Mouse (Mus musculus) forebrain, embryonic 10.5 days (tissue): ENCODE results near the gene Tbcb. TPM values are rescaled to one million over a fixed set of nuclear protein-coding genes. Genes with fewer than 3 reads are reported as not detected.
"Not testable (repeated sequence)": the region's sequence is repeated elsewhere in the genome, so short reads cannot be mapped to it uniquely, and the experiment has no call there.

ENCODE experiments used
- DNase-seq: peaks from one replicate; pipeline ENCODE4 v3.0.0-alpha.2; 2017; ENCODE audit warnings: low spot score; ENCODE audit errors: extremely low spot score
- H3K27ac ChIP-seq: fragments of 300-500 bp; sonication (generic); 2 replicates; pipeline ENCODE4 v1.5.1; 2016; ENCODE audit warnings: mild to moderate bottlenecking
- H3K27me3 ChIP-seq: fragments of 300-500 bp; sonication (generic); 2 replicates; pipeline ENCODE4 v1.6.1; 2016; ENCODE audit warnings: mild to moderate bottlenecking; ENCODE audit not compliant: poor library complexity, severe bottlenecking
- H3K36me3 ChIP-seq: fragments of 300-500 bp; sonication (generic); replicated peaks from 2 replicates; pipeline ENCODE4 v1.6.1; 2016; ENCODE audit warnings: mild to moderate bottlenecking, moderate library complexity
- H3K4me1 ChIP-seq: fragments of 300-500 bp; sonication (generic); 2 replicates; pipeline ENCODE4 v1.6.1; 2016
- H3K4me3 ChIP-seq: fragments of 300-500 bp; sonication (generic); 2 replicates; pipeline ENCODE4 v1.5.1; 2016; ENCODE audit warnings: mild to moderate bottlenecking, moderate library complexity
- H3K9me3 ChIP-seq: fragments of 300-500 bp; sonication (generic); 2 replicates; pipeline ENCODE4 v1.6.1; 2016; ENCODE audit warnings: mild to moderate bottlenecking, moderate library complexity
- WGBS: fragments of 180-500 bp; shearing (Covaris S2); methylation state at CpG from one replicate; pipeline ENCODE4 v1.1.7; 2016; 5-methylcytosine and 5-hydroxymethylcytosine counted together
- polyA plus RNA-seq: library from polyadenylated mRNA; unstranded; fragments of >200 nt; fragmentation: Nextera tagmentation; extraction: Ambion mirVana; gene quantifications from 2 replicates; pipeline ENCODE4 v1.2.1, GENCODE M21; 2016

The Tbcb gene
- polyA plus RNA-seq, 1 experiment from 2014 or later = 248 TPM

DNA sequence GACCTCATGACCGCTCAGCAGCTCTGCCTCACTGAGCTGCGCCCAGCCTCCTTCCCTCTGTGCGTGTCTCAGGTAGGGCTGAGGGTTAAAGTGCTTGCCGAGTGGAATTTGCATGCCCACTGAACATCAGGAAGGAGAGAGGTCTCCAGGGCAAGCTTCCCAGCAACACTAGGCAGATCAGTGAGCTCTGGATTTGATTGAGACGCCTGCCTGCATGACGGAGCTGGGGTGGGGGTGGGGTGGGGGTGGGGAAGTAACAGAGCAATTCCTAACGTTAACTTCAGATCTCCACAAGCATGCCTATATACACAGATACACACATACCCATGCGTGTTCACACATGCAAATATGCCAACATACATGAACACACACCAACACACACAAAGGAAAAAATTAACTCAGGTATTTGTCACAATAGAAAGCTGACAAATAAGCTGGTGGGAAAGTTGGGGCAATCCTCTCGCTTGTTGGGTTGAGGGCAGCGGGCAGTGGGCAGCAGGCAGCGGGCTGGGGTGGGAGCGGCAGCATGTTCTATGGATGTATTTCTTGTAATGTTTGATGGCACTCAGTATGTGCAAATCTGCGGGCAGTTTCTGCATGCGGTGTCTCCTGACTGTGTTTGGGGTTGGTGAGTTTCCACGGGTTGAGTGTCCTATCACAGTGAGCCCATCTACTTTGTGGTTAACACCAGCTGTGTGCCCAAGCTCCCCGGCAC, 12.6 kb downstream of the Tbcb start:
- Histone ChIP-seq H3K4me1 (peaks cover 20% of the 10 kb centered on the region), H3K4me3 (peak overlapping the region; percentile 56), H3K27ac (peak overlapping the region; percentile 78), H3K27me3 (no peaks in the 10 kb centered on the region), H3K36me3 (peaks cover 24% of the 10 kb centered on the region), H3K9me3 (no peaks in the 10 kb centered on the region)
- DNase-seq = peak; percentile 64
- WGBS = 8% methylated on average over 16 of the region's 16 CpGs

DNA sequence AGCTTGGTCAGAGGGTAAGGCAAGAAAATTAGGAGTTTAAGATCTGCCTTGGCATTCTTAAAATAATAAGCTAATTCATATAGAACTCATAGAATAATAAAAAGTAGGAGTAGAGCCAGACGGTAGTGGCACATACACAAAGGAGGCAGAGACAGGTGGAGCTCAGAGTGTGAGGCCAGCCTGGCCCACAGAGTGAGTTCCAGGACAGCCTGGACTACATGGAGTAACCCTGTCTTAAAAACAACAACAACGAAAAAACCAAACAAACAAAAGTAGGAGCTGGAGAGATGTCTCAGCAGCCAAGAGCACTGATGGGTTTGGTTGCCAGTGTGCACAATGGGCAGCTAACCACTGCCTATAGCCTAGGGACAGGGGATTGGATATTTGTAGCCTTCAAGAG, 14.8 kb downstream of the Tbcb start:
- 79% methylated on average over 2 of the region's 2 CpGs for WGBS
- no peak for DNase-seq
- Histone ChIP-seq H3K4me3 (no peak overlapping the region), H3K9me3 (no peaks in the 10 kb centered on the region), H3K27me3 (no peaks in the 10 kb centered on the region), H3K27ac (no peak overlapping the region), H3K36me3 (peaks cover 2% of the 10 kb centered on the region), H3K4me1 (peaks cover 20% of the 10 kb centered on the region)

DNA sequence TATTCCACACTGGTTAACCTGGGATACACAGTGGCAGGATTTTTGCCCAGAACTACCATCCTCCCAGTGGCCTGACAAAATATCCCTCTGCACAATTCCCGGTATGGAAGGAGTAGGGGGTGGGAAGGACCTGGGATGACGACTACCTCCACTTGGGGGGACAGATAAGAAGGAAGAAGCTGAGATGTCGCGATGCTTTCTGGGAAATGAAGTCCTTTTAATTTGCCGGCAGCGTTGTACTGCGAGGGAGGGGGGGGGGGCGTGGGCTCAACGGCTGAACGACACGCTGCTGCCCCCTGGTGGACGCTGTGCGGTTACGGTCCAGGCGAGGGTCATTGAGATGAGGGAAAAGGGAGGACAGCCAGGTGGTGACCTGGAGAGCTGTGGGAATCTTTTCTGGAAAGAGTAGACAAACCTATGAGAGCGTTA, 15.3 kb downstream of the Tbcb start:
- peak overlapping the region; percentile 73 for H3K27ac ChIP-seq
- peak overlapping the region; percentile 36 for H3K4me3 ChIP-seq

DNA sequence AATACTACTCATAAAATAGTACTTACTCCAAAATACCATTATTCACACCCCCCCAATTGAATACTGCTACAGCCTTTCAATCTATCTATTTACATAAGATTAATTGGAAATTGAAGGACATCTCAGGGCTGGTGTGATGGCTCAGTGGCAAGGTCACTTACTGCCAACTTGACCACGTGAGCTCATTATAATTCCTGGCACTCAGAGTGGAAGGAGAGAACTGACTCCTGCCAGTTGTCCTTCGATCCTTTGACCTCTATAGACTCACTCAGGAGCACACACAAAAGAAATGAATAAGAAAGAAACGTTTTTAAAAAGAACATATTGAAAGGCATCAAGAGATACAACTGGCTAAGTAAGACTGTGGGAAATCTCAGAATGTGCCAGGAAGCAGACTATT, 16.2 kb downstream of the Tbcb start:
- H3K27me3 ChIP-seq = no peaks in the 10 kb centered on the region
- no peak for DNase-seq
- no peak overlapping the region for H3K27ac ChIP-seq
- no peaks in the 10 kb centered on the region for H3K9me3 ChIP-seq
- peaks cover 23% of the 10 kb centered on the region for H3K4me1 ChIP-seq
- 89% methylated on average over 3 of the region's 3 CpGs for WGBS
- H3K36me3 ChIP-seq = no peaks in the 10 kb centered on the region
- H3K4me3 ChIP-seq = no peak overlapping the region

More for the DNA sequence above, 15.3 kb downstream of the Tbcb start:
- WGBS = under 1% methylated on average over 16 of the region's 16 CpGs
- H3K36me3 ChIP-seq = no peaks in the 10 kb centered on the region
- DNase-seq = peak; percentile 87
- peaks cover 20% of the 10 kb centered on the region for H3K4me1 ChIP-seq
- H3K9me3 ChIP-seq = no peaks in the 10 kb centered on the region
- no peaks in the 10 kb centered on the region for H3K27me3 ChIP-seq

- no peaks in the 10 kb centered on the region for H3K36me3 ChIP-seq
- H3K4me3 ChIP-seq = no peak overlapping the region
- peaks cover 8% of the 10 kb centered on the region for H3K4me1 ChIP-seq
- no peaks in the 10 kb centered on the region for H3K27me3 ChIP-seq
- DNase-seq = no peak
- no peak overlapping the region for H3K27ac ChIP-seq
- no peaks in the 10 kb centered on the region for H3K9me3 ChIP-seq
- WGBS = 92% methylated on average over 3 of the region's 3 CpGs
These were observed 18.2 kb downstream of the Tbcb start for GRCm38 (mm10) chr7:30213881-30214280.

- H3K4me1 ChIP-seq = 0 out of 2 replicates have a peak, but pooled peaks cover 3% of the 10 kb centered on the region
- no peaks in the 10 kb centered on the region for H3K9me3 ChIP-seq
- no peaks in the 10 kb centered on the region for H3K36me3 ChIP-seq
- no peaks in the 10 kb centered on the region for H3K27me3 ChIP-seq
- no peak overlapping the region for H3K4me3 ChIP-seq
- 15% methylated on average over 4 of the region's 4 CpGs for WGBS
- no peak overlapping the region for H3K27ac ChIP-seq
- DNase-seq = no peak
These were observed 21.0 kb downstream of the Tbcb start for GRCm38 (mm10) chr7:30211025-30211424.

DNA sequence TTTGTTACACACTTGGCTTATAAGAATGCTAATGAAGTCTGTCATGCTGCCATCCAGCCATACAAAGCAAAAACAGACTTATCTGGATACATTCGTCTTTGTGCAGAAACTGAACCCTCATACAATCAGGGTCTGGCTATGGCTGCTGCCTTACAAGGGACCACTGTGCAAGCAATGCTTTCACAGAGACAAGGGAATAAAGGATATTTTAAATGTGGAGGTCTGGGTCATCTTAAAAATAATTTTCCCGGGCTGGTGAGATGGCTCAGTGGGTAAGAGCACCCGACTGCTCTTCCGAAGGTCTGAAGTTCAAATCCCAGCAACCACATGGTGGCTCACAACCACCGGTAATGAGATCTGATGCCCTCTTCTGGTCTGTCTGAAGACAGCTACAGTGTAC, 25.7 kb downstream of the Tbcb start:
- H3K36me3 ChIP-seq, H3K27me3 ChIP-seq, DNase-seq, H3K27ac ChIP-seq, H3K4me3 ChIP-seq, H3K9me3 ChIP-seq: not testable (repeated sequence)
- WGBS = 62% methylated on average over 5 of the region's 5 CpGs
- H3K4me1 ChIP-seq = peaks cover 12% of the 10 kb centered on the region

GRCm38 (mm10) chr7:30205383-30205782, 26.7 kb downstream of the Tbcb start:
- Histone ChIP-seq H3K4me3 (no peak overlapping the region), H3K27me3 (no peaks in the 10 kb centered on the region), H3K9me3 (no peaks in the 10 kb centered on the region), H3K4me1 (peaks cover 9% of the 10 kb centered on the region), H3K36me3 (no peaks in the 10 kb centered on the region), H3K27ac (no peak overlapping the region)
- DNase-seq = peak; percentile 51
- WGBS = 6% methylated on average over 2 of the region's 2 CpGs

GRCm38 (mm10) chr7:30204380-30204779, 27.7 kb downstream of the Tbcb start:
- WGBS = 44% methylated on average over 8 of the region's 8 CpGs
- H3K4me3 ChIP-seq = no peak overlapping the region; the same call in 1 of the 2 replicates
- no peak for DNase-seq

GRCm38 (mm10) chr7:30202895-30203690, 29.0 kb downstream of the Tbcb start:
- H3K27me3 ChIP-seq = no peaks in the 10 kb centered on the region
- 86% methylated on average over 11 of the region's 11 CpGs for WGBS
- no peak for DNase-seq

More at GRCm38 (mm10) chr7:30204380-30204779, 27.7 kb downstream of the Tbcb start:
- Histone ChIP-seq H3K9me3 (no peaks in the 10 kb centered on the region), H3K4me1 (peaks cover 9% of the 10 kb centered on the region), H3K27me3 (no peaks in the 10 kb centered on the region), H3K36me3 (no peaks in the 10 kb centered on the region), H3K27ac (no peak overlapping the region)

GRCm38 (mm10) chr7:30200661-30201060, 31.4 kb downstream of the Tbcb start:
- H3K27me3 ChIP-seq, H3K4me3 ChIP-seq, H3K9me3 ChIP-seq, H3K36me3 ChIP-seq, H3K27ac ChIP-seq, DNase-seq: not testable (repeated sequence)
- 92% methylated on average over 5 of the region's 5 CpGs for WGBS
- peaks cover 23% of the 10 kb centered on the region for H3K4me1 ChIP-seq

More at GRCm38 (mm10) chr7:30202895-30203690, 29.0 kb downstream of the Tbcb start:
- H3K4me1 ChIP-seq = peaks cover 16% of the 10 kb centered on the region
- H3K9me3 ChIP-seq = no peaks in the 10 kb centered on the region
- no peaks in the 10 kb centered on the region for H3K36me3 ChIP-seq
- no peak overlapping the region for H3K4me3 ChIP-seq
- H3K27ac ChIP-seq = no peak overlapping the region

DNA sequence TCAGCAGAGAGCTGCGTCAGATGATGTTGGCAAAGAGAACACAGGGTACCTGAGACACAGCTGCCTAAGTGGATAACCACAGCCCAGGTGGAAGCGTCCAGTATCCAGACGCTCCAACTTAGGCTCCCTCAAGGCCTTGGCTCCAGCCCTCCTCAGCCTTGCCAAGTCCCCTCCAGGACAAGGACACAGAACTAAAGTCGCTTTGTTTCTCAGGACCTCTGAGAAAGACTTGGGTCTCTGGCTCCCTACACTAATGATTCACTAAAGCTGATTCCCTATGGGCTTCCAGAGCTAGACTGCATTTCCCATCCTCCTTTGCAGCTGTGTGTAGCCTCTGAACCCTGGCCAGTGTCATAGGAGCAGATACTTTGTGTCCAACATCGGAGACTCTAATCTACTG, 31.9 kb downstream of the Tbcb start:
- H3K4me3 ChIP-seq = no peak overlapping the region
- DNase-seq = no peak
- peaks cover 27% of the 10 kb centered on the region for H3K4me1 ChIP-seq
- H3K27me3 ChIP-seq = no peaks in the 10 kb centered on the region
- no peak overlapping the region for H3K27ac ChIP-seq
- WGBS = 84% methylated on average over 5 of the region's 5 CpGs
- no peaks in the 10 kb centered on the region for H3K9me3 ChIP-seq
- H3K36me3 ChIP-seq = no peaks in the 10 kb centered on the region
